Mouse (Mus musculus): ENCODE measurements around the gene Gm21974. TPM values are rescaled to one million over a fixed set of nuclear protein-coding genes. Genes with fewer than 3 reads are reported as not detected.

The Gm21974 gene
- polyA plus RNA-seq, 1 experiment from 2014 or later, result not detected

- H3K4me2 ChIP-seq (ENCODE audit: low read length), result no peak overlapping the region
- WGBS, result 39% methylated on average over 13 of the region's 13 CpGs
- no peak overlapping the region for H3K27ac ChIP-seq (ENCODE audit: low read length)
- H3K9ac ChIP-seq (ENCODE audit: low read depth, low read length), result no peak overlapping the region
- H3K36me3 ChIP-seq (ENCODE audit: control insufficient read depth, insufficient read depth, low read length), result no peaks in the 10 kb centered on the region
- H3K9me3 ChIP-seq (replicated peaks; ENCODE audit: control insufficient read depth, low read length, poor library complexity, severe bottlenecking), result no peaks in the 10 kb centered on the region
- no peak overlapping the region for H3K4me3 ChIP-seq (ENCODE audit: low read depth, low read length)
- peaks cover 10% of the 10 kb centered on the region for H3K4me1 ChIP-seq (ENCODE audit: control insufficient read depth, insufficient read depth, low read length)
- ATAC-seq, result no peak
- H3K27me3 ChIP-seq (ENCODE audit: control insufficient read depth, insufficient read depth, low read depth, low read length), result peaks cover 26% of the 10 kb centered on the region
Observed at GRCm38 (mm10) chr7:127931351-127932135, 36.3 kb upstream of the Gm21974 start.

- Histone ChIP-seq H3K9me3 (replicated peaks; ENCODE audit: control insufficient read depth, low read length, poor library complexity, severe bottlenecking) (no peaks in the 10 kb centered on the region), H3K27ac (ENCODE audit: low read length) (no peak overlapping the region), H3K4me1 (ENCODE audit: control insufficient read depth, insufficient read depth, low read length) (peaks cover 5% of the 10 kb centered on the region), H3K4me2 (ENCODE audit: low read length) (no peak overlapping the region), H3K9ac (ENCODE audit: low read depth, low read length) (no peak overlapping the region), H3K27me3 (ENCODE audit: control insufficient read depth, insufficient read depth, low read depth, low read length) (peaks cover 26% of the 10 kb centered on the region), H3K36me3 (ENCODE audit: control insufficient read depth, insufficient read depth, low read length) (no peaks in the 10 kb centered on the region; the same call in 1 of the 2 replicates), H3K4me3 (ENCODE audit: low read depth, low read length) (no peak overlapping the region)
- no peak for ATAC-seq
- 79% methylated on average over 5 of the region's 5 CpGs for whole genome bisulfite sequencing
Observed at GRCm38 (mm10) chr7:127930636-127931035, 35.4 kb upstream of the Gm21974 start.

GRCm38 (mm10) chr7:127929923-127930322, 34.7 kb upstream of the Gm21974 start, which contains the start of gene Prss8:
Prss8 (minus strand) TSS chr7:127930104.
- H3K4me2 ChIP-seq (ENCODE audit: low read length), result no peak within 1 kb of the TSS
- 15% methylated on average over 6 of the region's 6 CpGs for WGBS

GRCm38 (mm10) chr7:127928596-127928995, 33.3 kb upstream of the Gm21974 start:
- Histone ChIP-seq H3K9me3 (replicated peaks; ENCODE audit: control insufficient read depth, low read length, poor library complexity, severe bottlenecking) (no peaks in the 10 kb centered on the region), H3K36me3 (ENCODE audit: control insufficient read depth, insufficient read depth, low read length) (peaks cover 6% of the 10 kb centered on the region), H3K4me3 (ENCODE audit: low read depth, low read length) (no peak overlapping the region), H3K4me1 (ENCODE audit: control insufficient read depth, insufficient read depth, low read length) (no peaks in the 10 kb centered on the region), H3K27me3 (ENCODE audit: control insufficient read depth, insufficient read depth, low read depth, low read length) (peaks cover 26% of the 10 kb centered on the region), H3K27ac (ENCODE audit: low read length) (no peak overlapping the region), H3K9ac (ENCODE audit: low read depth, low read length) (no peak overlapping the region), H3K4me2 (ENCODE audit: low read length) (no peak overlapping the region)
- 52% methylated on average over 5 of the region's 5 CpGs for WGBS
- no peak for ATAC-seq

More at GRCm38 (mm10) chr7:127929923-127930322, 34.7 kb upstream of the Gm21974 start, which contains the start of gene Prss8:
- Histone ChIP-seq H3K9me3 (replicated peaks; ENCODE audit: control insufficient read depth, low read length, poor library complexity, severe bottlenecking) (no peaks in the 10 kb centered on the region), H3K27me3 (ENCODE audit: control insufficient read depth, insufficient read depth, low read depth, low read length) (peaks cover 26% of the 10 kb centered on the region), H3K9ac (ENCODE audit: low read depth, low read length) (no peak within 1 kb of the TSS), H3K4me1 (ENCODE audit: control insufficient read depth, insufficient read depth, low read length) (peaks cover 5% of the 10 kb centered on the region), H3K4me3 (ENCODE audit: low read depth, low read length) (no peak within 1 kb of the TSS), H3K27ac (ENCODE audit: low read length) (no peak within 1 kb of the TSS), H3K36me3 (ENCODE audit: control insufficient read depth, insufficient read depth, low read length) (peaks cover 6% of the 10 kb centered on the region; the same call in 1 of the 2 replicates)
- ATAC-seq, result no peak

- H3K27ac ChIP-seq (ENCODE audit: low read length), result no peak overlapping the region
- H3K4me1 ChIP-seq (ENCODE audit: control insufficient read depth, insufficient read depth, low read length), result no peaks in the 10 kb centered on the region
- no peaks in the 10 kb centered on the region for H3K9me3 ChIP-seq (replicated peaks; ENCODE audit: control insufficient read depth, low read length, poor library complexity, severe bottlenecking)
- peaks cover 6% of the 10 kb centered on the region for H3K36me3 ChIP-seq (ENCODE audit: control insufficient read depth, insufficient read depth, low read length)
- peaks cover 26% of the 10 kb centered on the region for H3K27me3 ChIP-seq (ENCODE audit: control insufficient read depth, insufficient read depth, low read depth, low read length)
- H3K4me2 ChIP-seq (ENCODE audit: low read length), result no peak overlapping the region
- ATAC-seq, result no peak
- no peak overlapping the region for H3K9ac ChIP-seq (ENCODE audit: low read depth, low read length)
- WGBS, result 81% methylated on average over 11 of the region's 11 CpGs
- H3K4me3 ChIP-seq (ENCODE audit: low read depth, low read length), result no peak overlapping the region
Observed at GRCm38 (mm10) chr7:127927726-127928125, 32.5 kb upstream of the Gm21974 start.

- H3K9ac ChIP-seq (ENCODE audit: low read depth, low read length), result no peak overlapping the region
- H3K4me2 ChIP-seq (ENCODE audit: low read length), result no peak overlapping the region
- no peak for ATAC-seq
- no peak overlapping the region for H3K4me3 ChIP-seq (ENCODE audit: low read depth, low read length)
- H3K27me3 ChIP-seq (ENCODE audit: control insufficient read depth, insufficient read depth, low read depth, low read length), result peaks cover 26% of the 10 kb centered on the region
- no peaks in the 10 kb centered on the region for H3K4me1 ChIP-seq (ENCODE audit: control insufficient read depth, insufficient read depth, low read length)
- peaks cover 6% of the 10 kb centered on the region for H3K36me3 ChIP-seq (ENCODE audit: control insufficient read depth, insufficient read depth, low read length)
- H3K27ac ChIP-seq (ENCODE audit: low read length), result no peak overlapping the region
- 87% methylated on average over 11 of the region's 11 CpGs for WGBS
- no peaks in the 10 kb centered on the region for H3K9me3 ChIP-seq (replicated peaks; ENCODE audit: control insufficient read depth, low read length, poor library complexity, severe bottlenecking)
Observed at GRCm38 (mm10) chr7:127926846-127927245, 31.6 kb upstream of the Gm21974 start.

- 84% methylated on average over 8 of the region's 8 CpGs for WGBS
- H3K9me3 ChIP-seq (replicated peaks; ENCODE audit: control insufficient read depth, low read length, poor library complexity, severe bottlenecking), result no peaks in the 10 kb centered on the region
- H3K9ac ChIP-seq (ENCODE audit: low read depth, low read length), result no peak overlapping the region
- H3K36me3 ChIP-seq (ENCODE audit: control insufficient read depth, insufficient read depth, low read length), result peaks cover 6% of the 10 kb centered on the region
- H3K27ac ChIP-seq (ENCODE audit: low read length), result no peak overlapping the region
- ATAC-seq, result no peak
- no peaks in the 10 kb centered on the region for H3K4me1 ChIP-seq (ENCODE audit: control insufficient read depth, insufficient read depth, low read length)
- H3K4me3 ChIP-seq (ENCODE audit: low read depth, low read length), result no peak overlapping the region
- H3K27me3 ChIP-seq (ENCODE audit: control insufficient read depth, insufficient read depth, low read depth, low read length), result peaks cover 26% of the 10 kb centered on the region
- no peak overlapping the region for H3K4me2 ChIP-seq (ENCODE audit: low read length)
Observed at GRCm38 (mm10) chr7:127926066-127926465, 30.8 kb upstream of the Gm21974 start.

- peaks cover 6% of the 10 kb centered on the region for H3K36me3 ChIP-seq (ENCODE audit: control insufficient read depth, insufficient read depth, low read length)
- no peak overlapping the region for H3K4me3 ChIP-seq (ENCODE audit: low read depth, low read length)
- WGBS, result 59% methylated on average over 5 of the region's 5 CpGs
- H3K4me1 ChIP-seq (ENCODE audit: control insufficient read depth, insufficient read depth, low read length), result no peaks in the 10 kb centered on the region
- H3K9me3 ChIP-seq (replicated peaks; ENCODE audit: control insufficient read depth, low read length, poor library complexity, severe bottlenecking), result no peaks in the 10 kb centered on the region
- no peak for ATAC-seq
- H3K4me2 ChIP-seq (ENCODE audit: low read length), result no peak overlapping the region
- no peak overlapping the region for H3K9ac ChIP-seq (ENCODE audit: low read depth, low read length)
- peaks cover 24% of the 10 kb centered on the region for H3K27me3 ChIP-seq (ENCODE audit: control insufficient read depth, insufficient read depth, low read depth, low read length)
- no peak overlapping the region for H3K27ac ChIP-seq (ENCODE audit: low read length)
Observed at GRCm38 (mm10) chr7:127925252-127925651, 30.0 kb upstream of the Gm21974 start.

- Histone ChIP-seq H3K27me3 (ENCODE audit: control insufficient read depth, insufficient read depth, low read depth, low read length) (peaks cover 11% of the 10 kb centered on the region), H3K4me1 (ENCODE audit: control insufficient read depth, insufficient read depth, low read length) (no peaks in the 10 kb centered on the region), H3K27ac (ENCODE audit: low read length) (no peak overlapping the region), H3K36me3 (ENCODE audit: control insufficient read depth, insufficient read depth, low read length) (peaks cover 6% of the 10 kb centered on the region), H3K4me2 (ENCODE audit: low read length) (no peak overlapping the region), H3K4me3 (ENCODE audit: low read depth, low read length) (no peak overlapping the region), H3K9ac (ENCODE audit: low read depth, low read length) (no peak overlapping the region), H3K9me3 (replicated peaks; ENCODE audit: control insufficient read depth, low read length, poor library complexity, severe bottlenecking) (no peaks in the 10 kb centered on the region)
- WGBS, result 87% methylated on average over 5 of the region's 5 CpGs
- no peak for ATAC-seq
Observed at GRCm38 (mm10) chr7:127923714-127924113, 28.5 kb upstream of the Gm21974 start.

Measured in midbrain, embryonic 16.5 days (tissue).